Mouse (Mus musculus) gastrocnemius, postnatal 4 days (tissue): ENCODE data around the gene Gpn3. TPM values are rescaled to one million over a fixed set of nuclear protein-coding genes. Genes with fewer than 3 reads are reported as not detected.

Source experiments
- DNase-seq, 2 experiments: peaks; one replicate each; pipeline ENCODE4 v3.0.0; 2021 to 2022; ENCODE audit warnings: low spot score in 2 of 2, mixed read lengths in 2 of 2
- long read RNA-seq, 2 experiments: library from polyadenylated mRNA; stranded (forward); transcript quantifications; one replicate each; pipeline ENCODE4 v2.0.0; 2021
- total RNA-seq, 2 experiments: library from RNA; stranded (reverse); gene quantifications; 2 replicates each; pipeline ENCODE4 v1.2.3; 2021

Gpn3 gene
- total RNA-seq, result 10 to 100 TPM; 22.2 to 22.8 TPM
- long read RNA-seq, experiment 1, transcript Gpn3-201 (8 exons, 1,592 nt), result major isoform, 40 of 43 reads
- long read RNA-seq, experiment 1, partial matches to known transcripts, result 1 of 43 reads
- long read RNA-seq, experiment 1, other reads (novel, unspliced or antisense), result 2 of 43 reads
- long read RNA-seq, experiment 2, transcript Gpn3-201 (8 exons, 1,592 nt), result major isoform, 35 of 45 reads
- long read RNA-seq, experiment 2, partial matches to known transcripts, result 4 of 45 reads
- long read RNA-seq, experiment 2, other reads (novel, unspliced or antisense), result 4 of 45 reads

- DNase-seq, result peak in 1 of 2 experiments; percentile 41
Measured at GRCm38 (mm10) chr5:122371591-122372191, at the start of gene Gpn3. TSS of gene Gpn3 (plus strand) at chr5:122371876.

GRCm38 (mm10) chr5:122323523-122323922 is 48.2 kb upstream of the Gpn3 start:
- no peak for DNase-seq

DNA sequence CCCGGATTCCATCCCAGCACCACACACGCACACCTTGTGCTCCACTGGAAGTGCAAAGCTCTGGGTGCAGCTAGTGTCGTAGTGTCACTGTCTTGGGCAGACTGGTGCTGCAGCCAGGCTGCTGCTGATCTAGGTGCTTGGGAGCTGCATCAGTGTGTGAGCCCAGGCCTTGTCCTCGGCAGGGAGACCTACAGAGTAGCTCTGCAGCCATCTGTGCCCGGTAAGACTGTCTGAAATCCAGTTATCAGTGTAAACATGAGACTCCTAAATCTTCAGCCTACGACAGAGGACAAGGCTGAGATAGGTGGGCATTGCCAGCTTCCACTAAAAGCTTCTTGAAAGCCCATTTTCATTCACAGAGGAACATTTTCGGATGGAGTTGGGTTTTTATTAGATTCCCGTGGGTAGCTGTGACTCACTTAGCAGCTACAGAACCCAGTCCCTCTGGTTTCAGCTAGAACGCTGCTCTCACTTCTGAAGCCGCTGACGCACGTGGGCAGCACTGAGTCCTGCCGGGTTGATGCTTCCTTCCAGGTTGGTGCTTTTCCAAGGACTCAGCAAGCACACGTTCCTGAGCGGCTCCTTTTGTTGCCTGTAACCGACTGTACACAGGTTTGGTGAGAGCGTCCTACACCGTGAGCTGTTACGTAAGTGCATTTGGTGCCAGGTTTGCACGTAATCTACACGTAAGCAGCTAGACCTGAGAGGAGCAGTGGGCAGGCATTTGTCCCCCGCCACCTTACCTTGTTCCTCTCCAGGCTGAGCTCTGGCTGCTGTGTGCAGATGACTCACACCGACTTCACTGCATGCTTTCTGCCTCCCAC is 46.9 kb upstream of the Gpn3 start:
- no peak for DNase-seq

DNA sequence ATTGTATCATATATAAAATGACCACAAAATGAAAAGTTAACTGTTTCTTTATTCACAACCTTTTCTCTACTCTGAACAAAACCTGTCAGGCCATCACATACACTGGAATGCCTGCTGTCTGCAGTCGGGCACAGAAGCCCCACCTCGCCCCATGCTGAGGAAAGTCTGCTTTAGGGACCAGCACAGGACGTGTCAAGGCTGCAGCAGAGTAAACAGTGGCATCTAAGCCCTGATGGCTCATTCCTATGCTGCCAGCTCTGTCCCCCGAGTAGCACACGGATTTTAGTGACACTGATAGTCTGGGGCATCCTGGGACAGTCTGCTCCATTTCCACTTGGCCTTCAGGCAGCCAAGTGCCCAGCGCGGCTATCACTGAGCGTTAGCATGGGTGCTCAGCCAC is 46.2 kb upstream of the Gpn3 start:
- no peak for DNase-seq

GRCm38 (mm10) chr5:122327283-122327682 is 44.4 kb upstream of the Gpn3 start:
- no peak for DNase-seq

GRCm38 (mm10) chr5:122330269-122330668 is 41.4 kb upstream of the Gpn3 start:
- no peak for DNase-seq

DNA sequence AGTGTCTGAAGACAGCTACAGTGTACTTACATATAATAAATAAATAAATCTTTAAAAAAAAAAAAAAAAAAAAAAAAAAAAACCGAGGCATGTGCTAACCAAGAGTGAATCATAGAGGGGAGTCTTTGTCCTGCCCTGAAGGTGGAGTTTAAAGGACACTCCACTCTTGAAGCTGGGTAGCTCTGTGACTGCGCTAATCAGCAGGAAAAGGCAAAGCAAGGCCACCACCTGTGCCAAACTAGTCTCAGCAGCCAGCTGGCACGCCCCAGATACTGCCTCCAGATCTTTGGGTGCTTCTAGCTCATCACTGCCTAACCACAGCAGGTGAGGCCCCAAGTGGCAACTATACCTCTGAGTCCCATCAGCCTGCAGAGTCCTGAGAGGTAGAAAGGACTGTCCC is 37.0 kb upstream of the Gpn3 start:
- no peak for DNase-seq

GRCm38 (mm10) chr5:122336554-122337294 is 35.0 kb upstream of the Gpn3 start:
- DNase-seq, result no peak

DNA sequence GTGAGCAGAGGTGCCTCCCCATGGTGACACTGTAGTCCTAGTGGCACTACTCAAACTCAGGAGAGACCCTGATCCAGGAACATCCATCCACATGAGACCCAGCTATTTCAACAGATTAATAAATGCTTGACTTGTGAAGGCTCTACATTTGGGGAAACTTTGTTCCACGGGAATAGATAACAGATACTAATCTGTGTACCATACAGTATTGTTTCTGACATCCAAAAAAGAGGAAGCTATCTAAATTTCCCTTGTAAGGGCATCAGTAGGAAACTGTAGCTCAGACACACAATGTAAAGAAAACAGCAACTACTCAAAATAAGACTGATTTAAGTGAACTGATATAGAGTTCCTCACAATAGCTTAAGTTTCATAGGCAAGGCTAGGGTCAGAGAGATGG is 28.8 kb upstream of the Gpn3 start:
- no peak for DNase-seq

GRCm38 (mm10) chr5:122343768-122344167 is 27.9 kb upstream of the Gpn3 start:
- DNase-seq, result no peak

DNA sequence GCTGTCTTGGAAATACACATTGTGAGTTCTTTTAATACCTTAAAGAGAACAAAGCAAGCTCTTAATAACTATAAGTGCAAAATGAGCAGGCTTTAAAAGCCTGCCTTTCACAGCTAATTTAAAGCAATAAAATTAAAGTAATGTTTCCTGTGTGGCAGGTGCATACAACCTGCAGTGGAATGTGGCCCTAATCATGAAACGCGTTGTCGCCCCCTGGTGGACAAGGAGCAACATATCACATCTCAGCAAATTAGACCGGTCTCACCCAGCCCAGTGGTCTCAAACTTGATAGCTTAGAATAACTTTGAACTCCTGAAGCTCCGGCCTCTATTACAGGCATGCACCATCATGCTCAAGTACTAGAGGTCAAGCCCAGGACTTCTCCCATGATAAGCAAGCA is 27.4 kb upstream of the Gpn3 start:
- peak in 1 of 2 experiments; percentile 72 for DNase-seq

GRCm38 (mm10) chr5:122345777-122346176 is 25.9 kb upstream of the Gpn3 start:
- no peak for DNase-seq

DNA sequence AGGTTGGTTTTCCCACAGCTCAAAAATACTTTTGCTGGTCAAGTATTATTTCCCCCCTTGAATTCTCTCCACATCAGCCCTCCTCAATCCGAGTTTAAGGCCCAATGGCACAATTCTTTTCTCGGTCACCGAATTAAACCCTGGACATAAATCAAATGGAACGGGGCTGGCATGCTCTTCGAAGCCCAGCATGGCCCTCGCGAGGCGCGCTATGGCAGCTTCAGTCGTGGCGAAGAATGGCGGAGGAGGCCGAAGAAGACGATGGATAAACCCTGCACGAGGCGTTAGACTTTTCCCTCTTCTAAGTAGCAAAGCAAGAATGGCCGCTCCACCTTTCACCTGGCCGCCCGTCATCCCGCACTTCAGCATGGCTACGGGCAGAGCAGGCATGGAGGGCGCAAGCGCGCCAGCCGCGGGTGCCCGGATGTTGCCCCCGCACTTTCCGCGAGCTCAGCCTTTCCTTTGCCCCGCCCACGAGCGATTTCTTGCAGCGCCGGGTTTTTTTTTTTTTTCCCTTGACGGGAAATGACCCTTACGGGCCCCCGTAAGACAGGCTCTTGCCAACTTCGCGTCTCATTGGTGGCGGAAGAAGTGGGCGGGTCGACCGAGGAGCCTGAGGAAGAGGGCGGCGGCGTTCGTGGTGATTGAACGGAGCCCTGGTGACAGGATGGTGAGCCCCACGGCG is 17.7 kb upstream of the Gpn3 start, which contains the start of the genes Rad9b and Vps29:
TSS of gene Rad9b (minus strand) at position 427 of the 685 bp plus-strand sequence.
TSS of gene Vps29 (plus strand) at position 563 of the 685 bp plus-strand sequence.
- DNase-seq, result peak; percentile 98 to 99

- no peak for DNase-seq
Measured at GRCm38 (mm10) chr5:122354492-122355067, 17.1 kb upstream of the Gpn3 start.

DNA sequence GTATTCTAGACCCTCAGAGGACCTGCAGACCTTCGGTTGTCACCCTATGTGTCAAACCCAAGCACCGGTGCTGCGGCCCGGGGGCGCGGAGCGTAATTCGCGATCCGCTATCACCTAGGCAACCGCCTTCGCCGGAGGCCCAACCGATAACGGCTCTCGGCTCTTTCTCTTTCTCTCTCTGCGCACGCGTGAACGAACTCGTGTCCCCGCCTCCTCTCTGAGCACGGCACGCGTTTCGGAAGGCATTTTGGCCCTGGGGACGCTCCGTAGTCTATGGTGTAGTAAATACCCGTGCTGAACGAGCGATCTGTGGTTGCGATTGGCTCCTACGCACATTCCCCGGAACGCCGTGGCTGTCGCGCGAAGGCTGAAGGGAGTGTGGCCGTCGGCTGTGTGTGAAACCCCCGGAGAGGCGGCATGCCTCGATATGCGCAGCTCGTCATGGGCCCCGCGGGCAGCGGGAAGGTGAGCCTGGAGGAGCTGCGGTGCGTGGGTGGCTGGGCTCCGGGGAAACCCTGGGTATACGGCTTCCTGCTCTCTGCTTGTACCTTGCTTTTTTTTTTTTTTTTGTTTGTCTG is 605 bp downstream of the Gpn3 start, which contains the start of gene Fam216a:
TSS of gene Fam216a (minus strand) at position 173 of the 578 bp plus-strand sequence.
- peak; percentile 98 to 100 for DNase-seq

- no peak for DNase-seq
Measured at GRCm38 (mm10) chr5:122372878-122373277, 1.2 kb downstream of the Gpn3 start.

GRCm38 (mm10) chr5:122377101-122377833 is 5.6 kb downstream of the Gpn3 start:
- DNase-seq, result no peak

GRCm38 (mm10) chr5:122378171-122378570 is 6.5 kb downstream of the Gpn3 start:
- DNase-seq, result no peak
